Mouse (Mus musculus): ENCODE data around the gene Kcnh2. TPM values are rescaled to one million over a fixed set of nuclear protein-coding genes. Genes with fewer than 3 reads are reported as not detected.
A peak's percentile ranks its signal among the peaks of the same experiment; 100 is the strongest.

Kcnh2 gene
- polyA plus RNA-seq, 2 experiments from 2014 or later = 0.30 to 1.2 TPM

GRCm38 (mm10) chr5:24344477-24345051 is 6.8 kb downstream of the Kcnh2 start:
- peak; percentile 74 for ATAC-seq

DNA sequence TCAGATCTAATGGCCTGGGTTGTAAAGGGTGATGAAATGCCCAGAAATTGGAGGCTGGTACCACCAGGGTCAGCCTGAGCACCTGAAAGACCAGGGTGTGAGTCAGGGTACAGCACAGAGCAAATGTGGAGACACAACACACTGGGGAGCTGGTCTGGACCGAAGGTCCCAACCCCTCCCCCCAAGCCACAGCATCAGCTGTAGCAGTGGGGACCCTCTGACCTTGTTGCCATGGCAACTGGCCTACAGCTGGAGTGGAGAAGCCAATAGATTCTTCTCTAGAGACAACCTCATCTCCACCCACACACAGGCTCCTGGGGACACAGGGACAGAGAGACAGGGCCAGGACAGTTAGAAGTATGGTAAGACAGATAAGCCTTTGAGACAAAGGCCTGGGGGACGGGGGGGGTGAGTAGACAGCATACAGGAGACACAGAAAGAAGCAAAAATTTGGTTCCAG is 7.4 kb downstream of the Kcnh2 start:
- peak; percentile 3 for ATAC-seq

DNA sequence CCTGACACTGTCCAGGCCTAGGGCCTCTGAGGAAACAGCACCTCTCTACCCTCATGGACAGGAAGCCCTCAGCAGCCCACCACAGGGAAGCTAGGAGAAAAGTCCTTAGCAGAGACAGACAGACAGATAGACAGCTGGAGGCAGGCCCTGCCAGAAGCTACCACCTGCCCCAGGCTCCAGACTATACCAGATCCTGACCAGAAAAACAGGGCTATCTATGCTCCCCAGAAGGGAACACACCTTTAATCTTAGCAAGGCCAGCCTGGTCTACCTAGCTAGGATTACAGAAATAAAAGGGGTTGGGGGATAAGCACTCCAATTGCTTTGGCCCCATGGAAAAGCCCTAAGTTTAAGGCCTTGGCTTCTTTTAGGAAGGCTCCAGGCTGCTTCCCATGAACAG is 8.0 kb downstream of the Kcnh2 start:
- ATAC-seq = no peak

DNA sequence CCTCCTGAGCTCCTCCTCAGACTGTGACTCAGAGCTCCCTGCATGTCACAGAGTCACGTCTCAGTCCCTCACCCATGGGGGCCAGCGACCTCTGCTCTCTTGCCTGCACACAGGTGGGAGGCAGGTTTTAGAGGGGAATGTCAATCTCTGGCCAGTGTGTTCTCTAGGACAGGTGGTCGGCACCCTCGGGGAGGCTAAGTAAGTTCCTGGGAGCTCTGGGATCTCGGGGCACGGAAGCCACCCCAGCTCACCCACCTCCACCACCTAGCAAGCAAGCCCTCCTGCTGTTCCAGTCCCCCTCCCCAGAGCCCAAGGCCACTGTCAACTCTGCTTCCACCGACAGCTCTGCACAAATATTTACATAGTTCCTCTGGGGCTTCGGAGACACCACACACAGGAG is 8.4 kb downstream of the Kcnh2 start:
- no peak for ATAC-seq

DNA sequence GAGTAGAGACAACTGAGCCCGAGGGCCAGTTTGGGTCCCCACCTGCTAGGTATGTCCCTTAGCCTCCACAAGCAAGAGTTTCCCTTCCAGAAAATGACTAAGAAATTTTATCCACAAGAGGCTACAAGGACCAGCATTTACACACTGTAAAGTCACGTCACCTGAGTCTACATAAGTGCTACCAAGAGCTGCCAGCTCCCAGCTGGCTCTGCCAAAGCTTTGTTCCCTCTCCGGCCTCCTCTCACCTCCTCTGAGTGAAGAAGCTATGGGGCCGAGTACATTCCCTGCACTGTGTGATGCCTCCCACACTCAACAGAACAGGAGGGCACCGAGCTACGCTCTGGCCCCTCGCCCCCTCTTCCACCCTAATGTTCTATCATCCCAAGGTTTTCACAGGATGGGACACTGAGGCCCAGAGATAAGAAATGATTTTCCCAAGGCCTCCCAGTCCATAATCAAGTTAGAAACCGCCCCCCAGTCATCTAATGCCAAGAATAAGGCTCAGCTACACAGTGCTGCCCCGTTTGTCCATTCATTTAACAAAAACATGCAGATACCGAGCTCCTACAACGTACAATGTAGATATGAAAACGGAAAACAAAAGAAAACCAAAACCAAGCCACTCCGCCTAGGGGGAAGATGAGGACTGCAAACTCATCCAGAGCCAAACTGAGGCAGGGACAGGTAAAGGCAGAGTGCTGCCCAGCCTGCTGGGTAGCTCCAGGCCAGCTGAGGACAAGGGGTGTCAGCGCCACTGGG is 9.0 kb downstream of the Kcnh2 start:
- no peak for ATAC-seq

DNA sequence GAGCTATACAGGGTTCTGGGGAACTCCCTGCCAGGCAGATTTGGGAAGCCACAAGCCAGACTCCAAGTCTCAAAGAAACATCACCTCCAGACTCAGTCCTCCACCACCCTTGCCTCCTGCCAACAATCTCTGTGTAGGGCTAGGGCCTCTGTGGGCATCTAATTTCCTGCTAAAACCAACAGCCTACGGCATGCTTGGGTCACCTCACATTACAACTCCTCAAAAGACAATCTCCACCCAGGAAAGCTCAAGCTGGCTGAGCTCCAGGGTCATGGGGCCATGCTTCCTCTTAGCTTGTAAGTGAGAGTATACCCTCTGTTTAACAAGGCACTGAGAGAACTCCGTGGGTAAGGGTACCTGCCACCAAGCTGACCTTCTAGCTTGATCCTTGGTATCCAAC is 13.6 kb downstream of the Kcnh2 start:
- ATAC-seq = no peak

DNA sequence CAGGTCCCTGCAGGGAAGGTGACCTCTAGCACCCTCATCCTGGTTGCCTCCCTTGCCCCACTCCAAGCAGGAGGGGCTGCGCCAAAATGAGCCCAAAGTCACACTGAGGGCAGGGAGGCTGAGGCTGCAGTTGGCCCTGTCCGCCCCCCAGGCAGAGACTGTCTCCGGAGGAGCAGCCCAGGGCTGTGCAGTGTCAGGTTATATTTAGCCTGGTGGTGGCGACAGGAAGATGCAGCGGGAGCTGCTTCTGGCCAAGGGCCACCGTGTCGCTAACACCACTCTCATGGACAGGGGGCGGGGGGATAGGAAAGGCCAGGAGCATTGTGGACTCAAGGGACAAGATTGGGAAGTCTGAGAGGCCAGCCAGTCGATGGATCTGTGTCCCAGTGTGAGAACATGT is 14.0 kb downstream of the Kcnh2 start:
- no peak for ATAC-seq

- peak; percentile 77 for ATAC-seq
These were observed 15.4 kb downstream of the Kcnh2 start for GRCm38 (mm10) chr5:24335888-24336511.

DNA sequence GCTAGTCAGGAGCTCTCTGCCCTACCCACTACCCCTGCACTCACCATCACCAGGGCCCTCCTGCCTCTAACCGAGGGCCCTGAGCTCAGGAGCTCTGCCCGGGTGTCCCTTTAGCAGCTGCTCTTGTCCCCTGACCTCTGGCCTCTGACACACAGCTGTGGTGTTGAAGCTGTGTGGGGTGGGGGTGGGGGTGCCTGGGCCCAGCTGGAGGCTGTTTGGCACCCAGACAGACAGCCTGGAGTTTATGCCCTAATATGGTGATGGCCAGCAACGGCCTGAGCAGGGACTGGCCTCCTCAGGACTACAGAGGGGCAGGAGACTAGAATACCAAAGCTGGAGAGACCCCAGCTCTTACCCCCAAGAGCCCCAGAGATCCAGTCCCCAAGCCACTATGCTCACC is 16.7 kb downstream of the Kcnh2 start:
- ATAC-seq = no peak

DNA sequence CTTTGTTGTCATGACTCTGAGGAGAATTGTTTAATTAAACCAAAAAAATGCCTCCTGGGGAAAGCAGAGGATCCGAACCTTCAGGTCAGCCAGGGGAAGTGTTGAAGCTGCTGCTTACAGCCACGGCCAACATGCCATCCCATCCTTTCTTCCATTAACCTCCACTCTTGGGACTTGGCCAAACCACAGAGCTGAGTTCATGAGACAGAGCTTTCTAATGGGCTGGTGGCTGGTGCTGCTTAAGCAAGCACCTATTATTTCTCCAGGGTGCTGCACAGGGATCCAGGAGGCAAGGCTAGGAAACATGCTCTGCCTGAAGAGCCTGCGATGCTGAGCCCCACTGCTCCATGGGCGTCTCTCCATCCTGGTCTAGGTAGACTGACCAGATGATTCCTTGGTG is 19.0 kb downstream of the Kcnh2 start:
- no peak for ATAC-seq

DNA sequence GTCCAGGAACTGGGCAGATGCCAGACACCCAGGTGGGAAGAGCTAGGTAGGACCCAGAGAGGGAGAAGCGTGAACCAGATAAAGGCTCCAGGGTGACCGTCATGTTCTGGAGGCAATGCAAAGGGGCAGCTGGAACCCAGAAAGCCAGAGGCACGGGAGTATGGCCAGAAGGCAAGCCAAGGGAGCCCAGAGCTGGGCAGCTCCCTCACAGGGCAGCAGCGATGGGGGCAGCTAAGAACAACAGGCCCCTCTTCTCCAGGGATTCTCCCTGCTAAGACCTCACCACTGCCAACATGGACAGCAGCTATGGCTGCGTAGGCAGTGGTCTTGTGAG is 21.5 kb downstream of the Kcnh2 start:
- ATAC-seq = no peak

DNA sequence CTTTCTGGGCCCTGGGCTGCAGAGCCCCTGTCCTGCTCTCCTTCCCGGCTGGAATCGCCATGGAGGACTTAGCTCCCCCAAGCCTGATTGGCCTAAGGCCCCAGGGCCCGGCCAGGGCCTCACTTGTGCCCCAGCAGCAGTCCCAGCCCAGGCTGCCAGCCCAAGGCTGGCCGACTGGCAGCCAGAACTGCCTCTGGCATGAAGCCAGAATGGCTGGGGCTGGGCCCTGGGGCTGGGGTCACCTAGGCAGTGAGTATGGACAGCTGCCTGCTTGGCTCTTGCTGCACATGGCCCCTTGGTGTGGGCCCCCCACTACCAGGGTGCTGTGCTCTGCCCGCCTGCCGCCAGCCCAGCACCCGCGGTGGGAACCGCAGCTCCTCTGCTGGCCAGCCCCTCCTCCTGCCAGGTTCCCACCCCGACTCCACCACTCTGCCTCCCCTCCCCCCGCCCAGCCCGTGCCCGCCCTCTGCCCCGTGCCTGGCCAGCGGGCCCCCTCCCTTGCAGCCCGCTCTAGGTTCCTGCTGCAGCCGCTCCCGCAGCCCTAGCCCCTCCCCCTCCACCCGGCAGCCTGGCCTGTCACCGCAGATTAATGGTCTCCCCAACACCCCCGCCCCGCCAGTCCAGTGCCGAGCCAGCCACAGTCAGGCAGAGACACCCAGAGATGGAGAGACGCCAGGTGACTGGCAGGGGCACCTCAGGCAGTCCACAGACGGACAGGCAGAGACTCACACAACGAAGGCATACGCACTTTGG is 22.0 kb downstream of the Kcnh2 start:
- no peak for ATAC-seq

DNA sequence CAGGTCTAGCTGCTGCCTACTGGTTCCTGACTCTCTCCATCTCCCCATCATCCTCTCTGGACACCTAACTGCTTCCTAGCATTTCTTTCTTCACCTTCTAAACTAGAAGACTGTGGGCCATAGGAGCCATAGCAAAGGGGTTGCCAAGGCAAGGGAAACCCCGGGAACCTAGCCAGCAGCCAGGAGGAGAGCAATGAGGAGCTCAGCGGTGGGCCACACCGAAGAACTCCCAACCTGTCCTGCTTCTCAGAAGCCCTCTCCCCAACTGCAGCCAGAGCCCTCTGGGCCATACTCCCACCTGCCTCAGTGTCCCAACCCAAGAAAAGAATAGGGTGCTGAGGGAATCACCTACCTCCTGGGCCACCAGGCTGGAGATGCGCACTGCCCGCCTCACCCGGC is 22.6 kb downstream of the Kcnh2 start:
- ATAC-seq = no peak

- no peak for ATAC-seq
These were observed 24.5 kb downstream of the Kcnh2 start for GRCm38 (mm10) chr5:24326842-24327417.

DNA sequence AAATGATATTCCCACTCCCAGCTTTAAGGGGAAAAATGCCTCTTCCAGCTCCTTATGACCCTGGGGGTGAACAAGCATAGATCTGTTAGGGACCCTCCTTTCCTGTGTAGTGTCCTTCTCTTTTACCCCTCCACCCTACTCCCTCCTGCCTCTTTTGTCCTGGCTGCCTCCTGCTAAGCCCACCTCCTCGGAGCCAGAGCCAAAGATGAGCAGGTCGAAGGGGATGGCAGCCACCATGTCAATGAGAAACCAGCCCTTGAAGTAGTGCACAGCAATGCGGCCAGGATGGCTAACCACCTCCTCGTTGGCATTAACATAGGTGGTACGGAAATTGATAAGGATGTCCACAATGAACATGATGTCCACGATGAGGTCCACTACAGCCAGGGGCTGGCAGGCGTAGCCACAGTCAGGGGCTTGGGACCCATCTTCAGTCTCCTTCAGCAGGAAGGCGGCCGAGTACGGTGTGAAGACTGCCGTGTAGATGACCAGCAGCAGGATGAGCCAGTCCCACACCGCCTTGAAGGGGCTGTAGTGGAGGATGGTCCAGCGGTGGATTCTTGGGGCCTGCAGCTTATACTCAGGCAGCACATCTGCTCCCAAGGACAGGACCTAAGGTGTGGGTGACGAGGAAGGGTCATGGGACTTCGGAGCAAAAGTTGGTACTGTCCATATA is 25.1 kb downstream of the Kcnh2 start:
- ATAC-seq = no peak

DNA sequence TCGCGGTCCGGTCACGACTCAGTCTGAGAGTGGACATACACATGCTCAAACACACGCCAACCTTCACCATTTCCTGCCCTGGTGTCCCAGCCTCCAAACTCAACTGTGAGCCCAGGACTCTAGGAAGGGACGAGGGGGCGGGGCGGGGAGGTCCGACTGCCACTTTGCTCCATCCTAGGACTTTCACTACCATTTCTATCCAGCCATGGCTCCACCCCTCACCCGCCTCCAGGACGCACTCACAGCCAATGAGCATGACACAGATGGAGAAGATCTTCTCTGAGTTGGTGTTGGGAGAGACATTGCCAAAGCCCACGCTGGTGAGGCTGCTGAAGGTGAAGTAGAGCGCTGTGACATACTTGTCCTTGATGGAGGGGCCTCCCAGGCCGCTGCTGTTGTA is 26.2 kb downstream of the Kcnh2 start:
- ATAC-seq = no peak

GRCm38 (mm10) chr5:24321711-24322682 is 29.4 kb downstream of the Kcnh2 start:
- no peak for ATAC-seq

GRCm38 (mm10) chr5:24320894-24321293 is 30.5 kb downstream of the Kcnh2 start:
- no peak for ATAC-seq

GRCm38 (mm10) chr5:24320467-24320813 is 31.0 kb downstream of the Kcnh2 start:
- ATAC-seq = no peak

DNA sequence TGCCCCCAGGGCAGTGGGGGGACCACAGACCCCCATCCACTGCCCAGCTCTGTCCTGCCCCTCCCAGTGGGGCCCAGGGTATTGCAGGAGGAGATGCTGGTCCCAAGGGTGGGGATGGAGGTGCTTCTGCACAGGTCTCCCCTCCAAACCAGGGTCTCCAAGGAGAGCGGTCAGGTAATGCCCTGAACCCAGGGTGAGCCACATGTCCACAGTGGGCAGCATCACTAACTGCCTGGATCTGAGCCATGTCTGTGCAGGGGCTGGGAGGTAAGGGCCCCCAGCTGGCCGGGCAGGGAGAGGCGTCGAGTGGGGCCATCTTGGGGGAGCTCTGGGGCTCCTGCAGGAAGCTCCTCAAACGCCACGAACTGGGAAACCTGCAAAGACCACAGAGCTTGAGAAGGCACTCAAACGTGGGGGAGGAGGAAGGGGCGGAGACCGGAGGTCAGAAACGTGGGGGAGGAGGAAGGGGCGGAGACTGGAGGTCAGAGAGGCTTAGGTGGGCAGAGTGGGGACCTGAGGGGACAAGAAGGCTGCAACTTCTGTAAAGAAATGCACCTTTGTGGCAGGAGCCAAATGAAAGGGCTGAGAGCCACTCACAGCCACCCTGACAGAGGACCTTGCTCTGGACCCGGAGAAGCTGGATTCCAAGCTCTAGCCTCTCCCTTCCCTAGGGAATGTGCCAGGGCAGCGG is 31.5 kb downstream of the Kcnh2 start:
- no peak for ATAC-seq

- no peak for ATAC-seq
These were observed 42.2 kb downstream of the Kcnh2 start for GRCm38 (mm10) chr5:24309223-24309622.
